Mouse (Mus musculus): ENCODE data around the gene Eml2. TPM values are rescaled to one million over a fixed set of nuclear protein-coding genes. Genes with fewer than 3 reads are reported as not detected.

Gene Eml2
- total RNA-seq, 2 experiments from 2014 or later, result 13.9 to 15.0 TPM

DNA sequence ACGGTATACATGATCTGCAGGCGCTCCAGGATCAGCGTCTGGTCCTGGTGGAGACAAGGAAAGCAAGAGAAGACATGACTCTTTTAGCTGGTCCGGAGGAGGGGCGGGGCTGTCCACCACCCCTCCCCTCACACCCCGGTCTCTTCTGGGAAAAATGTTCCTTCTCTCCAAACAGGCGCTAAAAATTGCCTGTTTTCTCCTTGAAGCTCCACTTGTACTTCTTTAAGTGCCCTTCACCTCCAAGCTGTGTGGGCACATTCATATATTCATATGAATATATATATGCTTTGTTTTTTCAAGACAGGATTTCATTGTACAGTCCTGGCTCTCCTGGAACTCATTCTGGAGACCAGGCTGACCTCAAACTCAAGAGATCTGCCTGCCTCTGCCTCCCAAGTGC lies 13.3 kb upstream of the Eml2 start:
- DNase-seq (ENCODE audit: low spot score), result no peak

DNA sequence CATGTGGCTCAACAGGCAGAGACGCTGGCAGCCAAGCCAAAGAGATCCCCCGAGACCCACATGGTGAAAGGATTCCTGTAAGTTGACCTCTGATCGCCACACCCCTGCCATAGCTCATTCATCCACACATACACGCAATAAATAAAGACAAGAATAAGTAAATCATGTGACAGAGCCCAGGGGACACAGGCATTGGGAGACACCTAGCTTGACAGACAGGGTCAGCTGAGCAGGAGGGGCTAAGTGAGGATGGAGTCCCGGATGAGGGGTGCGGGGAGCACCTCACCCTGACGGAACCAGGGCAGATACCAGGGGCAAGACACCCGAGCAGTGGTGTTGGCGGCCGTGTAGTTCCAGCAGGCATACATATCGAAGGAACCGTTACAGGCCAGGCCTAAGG lies 12.5 kb upstream of the Eml2 start:
- no peak for DNase-seq (ENCODE audit: low spot score)

DNA sequence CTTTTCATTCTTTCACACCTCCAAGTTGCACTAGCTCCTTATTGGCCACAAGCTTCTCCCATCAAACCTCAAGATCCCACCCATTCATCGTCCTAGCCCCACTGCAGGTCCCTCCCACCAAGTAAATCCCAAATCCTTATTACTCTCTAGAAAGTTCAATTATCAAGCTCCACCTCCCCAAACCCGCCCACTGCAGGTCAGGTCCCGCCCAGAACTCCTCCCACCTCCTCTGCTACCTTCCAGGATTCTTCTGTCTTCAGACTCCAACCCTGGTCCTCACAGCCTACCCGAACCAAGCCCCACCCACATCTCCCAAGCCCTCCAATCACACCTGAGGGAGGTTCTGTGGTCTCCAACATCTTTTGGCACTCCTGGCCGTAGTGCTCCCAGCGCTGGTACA lies 12.0 kb upstream of the Eml2 start:
- no peak for DNase-seq (ENCODE audit: low spot score)

DNA sequence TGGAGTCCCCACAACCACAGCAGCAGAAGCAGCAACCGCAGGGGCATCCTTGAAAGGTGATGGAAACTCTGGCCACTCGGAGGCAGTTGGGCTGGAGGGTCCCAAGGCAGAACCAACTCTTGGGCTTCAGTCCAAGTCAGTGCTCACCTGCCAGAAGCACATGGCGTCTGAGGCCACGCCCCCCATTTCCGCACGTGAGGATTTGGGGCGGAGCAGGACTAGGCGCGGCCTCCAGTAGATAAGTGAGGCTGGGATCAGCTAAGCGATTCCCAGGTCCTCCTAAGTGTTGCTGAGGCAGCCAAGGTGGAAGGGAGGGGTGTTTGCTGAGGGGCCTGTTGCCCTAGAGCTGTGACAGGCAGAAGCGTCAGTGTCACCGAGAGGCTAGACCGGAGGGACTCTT lies 11.2 kb upstream of the Eml2 start:
- no peak for DNase-seq (ENCODE audit: low spot score)

DNA sequence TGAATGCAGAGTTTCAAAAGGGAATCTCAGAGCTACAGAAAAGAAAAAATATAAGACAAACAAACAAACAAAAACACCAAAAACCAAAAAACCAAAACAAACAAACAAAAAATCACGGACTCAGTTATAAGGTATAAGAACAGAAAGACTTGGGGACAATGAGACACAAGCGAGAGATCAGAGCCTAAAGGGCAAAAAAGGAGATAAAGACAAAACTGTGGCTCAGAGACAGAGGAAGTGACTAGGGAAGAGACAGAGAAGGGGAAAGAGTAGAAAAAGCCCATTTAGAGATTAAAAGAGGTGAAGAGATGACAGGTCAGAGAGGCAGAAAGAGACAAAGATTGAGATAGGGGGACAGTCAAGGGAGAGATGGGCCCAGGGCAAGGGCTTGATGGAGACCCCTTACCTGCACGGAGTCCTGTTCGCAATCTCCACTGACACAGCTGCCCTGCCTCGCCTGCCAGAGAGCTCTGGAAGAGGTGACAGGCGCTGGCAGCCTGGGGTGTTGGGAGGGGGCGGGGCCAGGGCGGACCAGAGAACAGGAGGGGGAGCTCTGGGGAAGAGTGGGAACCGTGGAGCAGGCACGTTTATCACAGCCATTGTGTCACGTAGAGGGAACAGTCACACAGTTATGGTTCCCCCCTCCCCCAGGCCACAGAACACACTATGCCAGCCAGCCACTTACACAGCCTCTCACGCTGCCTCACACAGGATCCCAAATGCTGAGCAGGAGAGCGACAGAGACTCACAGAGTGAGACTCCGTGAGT lies 10.4 kb upstream of the Eml2 start, which contains the start of gene Gipr:
TSS of gene Gipr (minus strand) at position 472 of the 768 bp plus-strand sequence.
- DNase-seq (ENCODE audit: low spot score), result no peak

DNA sequence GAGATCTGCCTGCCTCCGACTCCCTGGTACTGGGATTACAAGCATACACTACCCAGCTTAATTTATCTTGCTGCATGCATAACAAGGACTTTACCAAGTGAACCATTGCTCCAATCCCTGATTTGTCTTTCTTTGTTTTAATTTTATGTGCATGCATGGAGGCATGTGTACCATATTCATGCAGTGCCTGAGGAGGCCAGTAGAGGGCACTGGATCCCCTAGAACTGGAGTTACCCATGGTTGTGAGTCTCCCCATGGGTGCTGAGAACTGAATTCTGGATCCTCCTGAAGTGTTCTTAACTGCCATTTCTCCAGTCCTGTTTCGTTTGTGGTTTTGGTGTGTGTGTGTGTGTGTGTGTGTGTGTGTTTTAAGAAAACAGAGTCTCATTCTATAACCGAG lies 9.2 kb upstream of the Eml2 start:
- DNase-seq (ENCODE audit: low spot score), result no peak

DNA sequence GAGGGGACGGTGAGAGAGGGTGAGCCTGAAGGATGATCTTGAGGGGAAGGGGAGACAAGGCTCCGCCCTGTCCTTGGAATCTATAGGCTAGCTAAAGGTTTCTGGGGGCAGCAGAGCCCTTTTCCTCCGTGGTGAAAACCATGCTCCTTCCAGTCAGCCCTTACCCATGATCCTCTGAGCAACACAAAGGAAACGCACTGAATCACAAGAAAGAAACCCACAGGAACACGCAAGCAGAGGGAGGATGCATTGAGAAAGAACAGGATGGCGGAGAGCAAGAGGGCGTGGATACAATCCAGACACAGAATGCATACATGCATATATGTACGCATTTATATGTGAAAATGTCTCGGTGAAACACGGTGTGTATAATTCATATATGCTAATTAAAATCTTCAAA lies 6.7 kb upstream of the Eml2 start:
- no peak for DNase-seq (ENCODE audit: low spot score)

DNA sequence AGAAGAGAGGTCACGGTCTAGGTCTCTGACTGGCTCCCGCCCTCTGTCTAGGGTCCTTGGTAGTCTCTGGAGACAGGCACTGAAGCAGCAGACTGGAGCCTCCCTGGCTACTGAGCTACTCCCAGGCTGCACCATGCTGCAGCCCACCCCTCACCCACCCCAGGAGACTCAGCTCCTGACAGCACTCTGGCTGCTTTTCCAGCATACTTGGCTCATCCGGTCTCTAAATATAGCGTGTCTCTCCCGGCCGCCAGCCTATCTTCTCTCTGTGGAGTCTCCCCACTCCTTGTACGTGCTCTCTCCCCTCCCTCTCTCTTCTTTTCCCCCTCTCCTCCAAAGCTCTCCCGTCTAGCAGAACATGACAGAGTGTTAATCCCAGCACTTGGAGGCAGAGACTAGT lies 6.1 kb upstream of the Eml2 start:
- no peak for DNase-seq (ENCODE audit: low spot score)

DNA sequence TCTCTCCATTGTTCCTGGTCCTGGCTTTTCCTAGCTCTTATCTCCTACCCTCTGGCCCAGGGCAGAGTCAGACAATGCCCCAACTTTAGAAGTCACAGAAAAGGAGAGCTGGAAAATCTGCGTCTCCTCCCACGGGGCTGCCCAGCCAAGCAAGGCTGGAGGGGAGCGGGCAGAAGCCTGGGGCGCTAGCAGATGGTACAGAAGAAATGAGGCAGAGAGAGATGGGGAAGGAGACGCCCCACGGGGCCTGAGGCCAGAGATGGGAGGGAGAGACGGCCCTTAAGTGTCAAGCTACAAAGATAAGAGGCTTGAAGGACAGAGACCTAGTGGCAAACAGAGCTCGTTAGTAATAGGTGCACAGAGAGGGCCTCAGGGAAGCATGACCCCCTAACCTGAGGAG lies 4.4 kb upstream of the Eml2 start:
- no peak for DNase-seq (ENCODE audit: low spot score)

DNA sequence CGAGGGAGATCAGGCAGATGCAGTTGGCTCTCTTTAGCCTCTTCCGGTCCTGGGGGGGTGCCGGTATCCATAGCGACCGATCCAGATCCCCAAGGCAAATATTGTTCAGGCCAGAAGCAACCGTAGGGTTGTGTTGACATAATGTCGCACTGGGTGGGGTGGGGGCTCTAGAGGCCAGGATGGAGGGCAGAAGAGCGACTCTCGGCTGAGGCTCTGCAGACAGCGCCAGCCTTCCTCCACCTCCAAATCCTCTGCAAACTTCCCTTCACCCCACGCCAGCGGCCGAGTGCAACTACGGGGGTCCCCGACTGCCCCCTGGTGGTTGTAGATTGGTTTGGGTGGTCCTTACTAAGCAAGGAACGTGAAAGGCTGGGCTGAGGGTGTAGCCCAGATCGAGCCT lies 3.3 kb upstream of the Eml2 start:
- peak; percentile 78 for DNase-seq (ENCODE audit: low spot score)

DNA sequence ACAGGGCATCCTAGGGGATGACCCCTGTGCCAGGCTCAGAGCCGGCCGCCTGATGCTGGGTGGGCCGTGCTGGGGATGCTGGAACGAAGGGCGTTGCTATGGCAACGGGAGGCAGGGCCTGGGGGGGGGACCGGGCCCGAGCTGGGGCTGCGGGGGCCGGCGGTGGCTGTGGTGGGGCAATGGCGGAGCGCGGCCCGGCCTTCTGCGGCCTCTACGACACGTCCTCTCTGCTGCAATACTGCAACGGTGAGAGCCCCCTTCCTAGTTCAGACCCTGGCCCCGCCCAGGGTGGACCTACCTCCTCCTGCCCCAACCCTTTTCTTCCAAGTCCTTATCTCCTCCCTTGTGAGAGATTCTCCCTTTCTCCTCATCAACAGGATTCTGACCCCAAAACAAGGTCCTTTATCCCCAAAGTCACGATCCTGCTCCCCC lies 311 bp downstream of the Eml2 start:
- DNase-seq (ENCODE audit: low spot score), result no peak

DNA sequence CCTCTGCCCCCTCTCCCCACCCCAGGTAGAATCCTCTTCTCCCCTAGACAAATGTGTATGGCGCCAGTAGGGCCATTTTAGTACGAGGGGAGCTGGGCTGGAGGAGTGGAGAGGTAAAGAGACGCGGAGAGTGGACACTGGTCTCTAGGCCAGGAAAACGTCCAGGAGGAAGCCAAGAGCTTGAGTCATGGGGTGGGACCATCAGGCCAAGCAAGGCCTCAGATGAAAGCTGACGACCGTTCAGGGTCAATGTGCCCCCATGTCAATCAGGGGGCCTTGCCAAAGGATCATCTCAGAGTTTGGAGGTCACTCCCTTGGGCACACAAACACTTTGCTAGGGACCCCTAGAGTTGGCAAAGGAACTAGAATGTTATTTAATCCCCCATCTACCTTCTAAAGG lies 995 bp downstream of the Eml2 start:
- DNase-seq (ENCODE audit: low spot score), result no peak

DNA sequence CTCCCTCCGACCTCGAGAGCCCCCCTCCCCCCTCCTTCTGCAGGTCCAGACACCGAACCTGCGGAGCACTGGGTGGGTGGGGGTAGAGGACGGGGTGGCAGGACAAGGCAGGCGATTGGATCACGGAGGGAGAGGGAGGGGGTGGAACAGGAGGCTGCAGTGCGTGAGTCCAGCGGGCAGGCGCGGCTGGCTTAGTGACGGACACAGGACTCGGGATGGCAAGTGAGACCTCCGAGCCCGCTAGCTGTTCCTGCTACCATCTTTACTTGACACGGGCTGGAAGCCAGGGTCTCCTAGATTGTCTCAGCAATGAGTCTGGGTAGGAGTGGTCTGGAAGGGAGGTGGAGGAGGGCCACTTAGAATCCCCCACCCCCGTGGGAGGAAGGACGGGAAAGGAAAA lies 1.8 kb downstream of the Eml2 start:
- no peak for DNase-seq (ENCODE audit: low spot score)

DNA sequence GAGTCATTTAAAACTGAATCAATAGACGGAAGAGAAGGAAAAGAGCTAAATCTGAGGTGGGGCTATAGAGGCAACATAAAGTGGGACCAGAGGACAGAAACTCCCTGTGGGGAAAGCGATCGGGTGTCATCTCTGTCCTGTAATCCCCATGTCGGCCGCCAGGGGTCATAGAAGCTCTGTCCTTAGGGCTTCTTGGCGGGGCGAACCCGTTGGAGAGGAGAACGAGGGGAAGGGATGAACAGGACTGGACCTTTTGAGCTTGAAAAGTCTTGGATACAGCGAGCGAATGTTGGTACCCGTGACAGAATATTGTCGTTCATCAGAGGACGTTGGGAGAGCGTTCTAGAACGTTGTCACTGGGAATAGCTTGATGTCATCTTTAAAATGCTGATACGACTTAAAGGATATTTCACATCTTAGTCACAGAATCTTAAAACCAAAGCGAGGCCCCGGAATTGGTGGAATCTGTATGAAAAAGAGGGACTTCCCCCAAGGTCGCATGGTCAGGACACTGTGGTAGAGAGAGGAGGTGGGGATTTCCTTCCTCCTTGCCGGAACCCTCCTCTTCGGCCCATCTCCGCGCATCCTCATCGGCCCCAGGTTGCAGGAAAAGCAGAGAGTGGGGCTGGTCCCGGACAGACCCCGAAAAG lies 2.3 kb downstream of the Eml2 start:
- DNase-seq (ENCODE audit: low spot score), result peak; percentile 66

DNA sequence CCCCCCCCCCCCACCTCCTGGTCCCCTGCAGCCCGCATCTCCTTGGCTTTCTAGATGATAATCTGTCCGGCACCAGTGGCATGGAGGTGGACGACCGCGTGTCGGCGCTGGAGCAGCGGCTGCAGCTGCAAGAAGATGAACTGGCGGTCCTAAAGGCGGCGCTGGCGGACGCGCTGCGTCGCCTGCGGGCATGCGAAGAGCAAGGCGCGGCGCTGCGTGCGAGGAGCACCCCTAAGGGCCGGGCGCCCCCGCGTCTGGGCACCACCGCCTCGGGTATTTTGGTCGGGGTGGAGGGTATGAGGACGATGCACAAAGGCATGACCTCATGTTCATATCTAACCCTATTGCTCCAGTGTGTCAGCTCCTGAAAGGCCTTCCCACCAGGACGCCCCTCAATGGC lies 3.0 kb downstream of the Eml2 start:
- DNase-seq (ENCODE audit: low spot score), result peak; percentile 53

DNA sequence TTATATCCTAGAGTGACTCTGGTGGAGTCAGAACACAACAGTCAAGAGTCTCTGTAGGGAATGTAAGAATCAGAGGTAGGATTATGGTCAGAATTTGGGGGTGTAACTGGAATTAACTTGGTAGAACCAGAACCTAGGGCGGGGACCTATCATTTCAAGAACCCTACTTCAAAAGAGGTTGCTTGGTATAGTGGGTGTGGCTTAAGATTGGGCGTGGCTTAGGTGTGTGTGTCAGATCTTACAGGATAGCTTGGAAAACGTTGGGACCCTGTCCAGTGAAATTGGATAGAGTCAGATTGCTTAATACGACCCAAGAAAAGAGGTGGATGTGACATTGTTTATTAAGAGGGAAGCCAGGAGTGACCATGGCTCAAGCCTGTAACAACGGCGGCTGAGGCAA lies 3.7 kb downstream of the Eml2 start:
- DNase-seq (ENCODE audit: low spot score), result no peak

DNA sequence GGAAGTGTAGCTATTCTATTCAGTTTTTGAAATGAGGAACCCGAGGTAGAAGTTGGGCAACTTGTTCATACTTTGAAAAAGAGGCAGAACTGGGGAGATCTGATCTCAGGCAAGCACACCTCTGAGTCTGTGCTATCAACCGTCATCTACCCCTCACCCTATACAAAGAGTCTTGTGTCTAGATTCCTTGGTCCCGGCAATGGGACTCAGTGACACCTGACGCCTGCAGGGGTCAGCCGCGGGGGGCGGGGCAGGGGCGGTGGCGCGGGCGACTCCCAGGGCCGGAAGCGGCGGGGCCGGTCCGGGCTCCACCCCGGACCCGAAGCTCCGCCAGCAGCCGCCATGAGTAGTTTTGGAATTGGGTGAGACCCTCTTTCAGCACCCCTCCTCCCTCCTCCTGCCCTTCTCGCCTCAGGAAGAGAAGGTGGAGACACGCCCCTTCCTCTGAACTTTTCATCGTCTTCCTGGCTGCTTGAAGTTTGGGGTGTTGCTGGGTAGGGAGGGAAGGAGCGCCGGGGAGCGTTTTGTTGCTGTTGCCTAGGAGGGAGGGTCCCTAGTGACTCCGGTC lies 4.7 kb downstream of the Eml2 start:
- no peak for DNase-seq (ENCODE audit: low spot score)

DNA sequence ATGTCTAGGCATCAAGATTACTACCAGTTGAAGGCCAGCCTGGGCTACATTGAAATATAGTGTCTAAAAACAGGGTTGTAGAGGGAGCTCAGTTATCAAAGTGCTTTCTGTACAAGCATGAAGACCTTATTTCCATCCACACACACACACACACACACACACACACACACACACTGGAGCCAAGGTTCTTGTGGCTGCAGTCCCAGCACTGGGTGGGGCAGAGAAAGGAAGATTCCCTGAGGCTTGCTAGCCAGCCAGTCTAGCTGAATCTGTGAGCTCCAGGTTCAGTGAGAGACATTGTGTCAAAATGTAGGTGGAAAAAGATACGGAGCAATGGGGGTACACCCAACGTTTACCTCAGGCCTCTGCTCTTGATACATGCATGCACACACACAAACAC lies 8.0 kb downstream of the Eml2 start:
- DNase-seq (ENCODE audit: low spot score), result no peak

DNA sequence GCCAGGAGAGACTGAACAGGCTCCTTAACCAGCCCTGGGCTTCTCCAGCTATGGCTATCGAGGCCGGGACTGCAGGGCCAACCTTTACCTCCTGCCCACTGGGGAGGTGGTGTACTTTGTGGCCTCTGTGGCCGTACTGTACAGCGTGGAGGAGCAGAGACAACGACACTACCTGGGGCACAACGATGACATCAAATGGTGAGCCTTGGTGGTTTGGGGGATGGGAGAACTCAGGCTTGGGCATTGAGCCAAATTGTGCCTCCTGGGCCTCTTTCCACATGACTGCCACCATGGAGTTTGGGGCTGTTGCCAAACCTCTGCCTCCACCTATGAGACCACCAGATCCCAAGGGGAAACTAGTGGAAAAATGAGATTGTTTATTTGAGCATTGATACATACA lies 8.5 kb downstream of the Eml2 start:
- no peak for DNase-seq (ENCODE audit: low spot score)

DNA sequence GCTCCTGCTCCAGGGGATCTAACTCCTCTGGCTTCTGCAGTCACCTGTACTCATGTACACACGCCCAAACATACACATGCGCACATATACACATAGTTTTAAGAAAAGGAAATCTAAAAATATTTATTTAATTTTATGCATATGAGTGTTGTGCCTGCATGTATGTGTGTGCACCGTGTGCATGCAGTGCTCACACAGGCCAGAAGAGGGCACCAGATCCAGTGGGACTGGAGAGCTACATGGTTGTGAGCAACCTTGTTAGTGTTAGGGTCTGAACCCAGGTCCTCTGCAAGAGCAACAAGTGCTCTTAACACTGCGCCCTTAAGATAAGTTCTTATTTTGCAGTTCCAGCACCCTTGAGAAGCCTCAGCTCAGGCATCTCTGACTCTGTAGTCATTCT lies 18.5 kb downstream of the Eml2 start:
- DNase-seq (ENCODE audit: low spot score), result no peak

DNA sequence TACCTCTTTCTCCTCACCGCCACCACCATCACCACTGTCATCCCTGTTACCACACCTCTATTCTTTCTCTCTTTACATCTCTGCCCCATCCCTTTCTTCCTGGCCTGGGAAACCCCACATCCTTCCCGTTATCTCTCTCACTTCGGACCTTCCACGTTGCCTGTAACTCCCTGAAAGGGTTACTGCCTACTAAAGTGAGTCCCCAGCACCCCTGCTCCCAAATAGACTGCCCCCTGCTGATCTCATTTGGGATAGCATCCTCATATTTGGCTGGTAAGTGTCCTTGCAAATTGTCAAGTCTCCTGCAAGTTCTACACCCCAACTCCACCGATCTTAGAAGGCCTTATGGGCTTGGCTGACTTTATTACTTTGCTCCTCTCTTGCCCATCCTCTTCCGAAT lies 20.5 kb downstream of the Eml2 start:
- peak; percentile 27 for DNase-seq (ENCODE audit: low spot score)

DNA sequence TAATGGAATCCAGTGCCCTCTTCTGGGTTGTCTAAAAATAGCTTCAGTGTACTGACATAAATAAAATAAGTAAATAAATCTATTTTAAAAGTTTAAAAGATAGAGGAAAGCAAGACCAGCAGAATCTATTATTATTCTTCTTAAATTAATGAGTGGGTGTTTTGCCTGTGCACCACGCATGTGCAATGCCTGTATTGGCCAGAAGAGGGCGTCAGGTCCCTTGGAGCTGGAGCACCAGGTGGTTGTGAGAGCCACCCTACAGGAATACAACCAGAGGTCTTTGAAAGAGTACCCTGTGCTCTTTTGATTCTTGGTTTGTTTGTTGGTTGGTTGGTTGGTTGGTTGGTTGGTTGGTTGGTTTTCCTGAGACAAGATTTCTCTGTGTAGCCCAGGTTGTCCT lies 21.8 kb downstream of the Eml2 start:
- DNase-seq (ENCODE audit: low spot score), result no peak

DNA sequence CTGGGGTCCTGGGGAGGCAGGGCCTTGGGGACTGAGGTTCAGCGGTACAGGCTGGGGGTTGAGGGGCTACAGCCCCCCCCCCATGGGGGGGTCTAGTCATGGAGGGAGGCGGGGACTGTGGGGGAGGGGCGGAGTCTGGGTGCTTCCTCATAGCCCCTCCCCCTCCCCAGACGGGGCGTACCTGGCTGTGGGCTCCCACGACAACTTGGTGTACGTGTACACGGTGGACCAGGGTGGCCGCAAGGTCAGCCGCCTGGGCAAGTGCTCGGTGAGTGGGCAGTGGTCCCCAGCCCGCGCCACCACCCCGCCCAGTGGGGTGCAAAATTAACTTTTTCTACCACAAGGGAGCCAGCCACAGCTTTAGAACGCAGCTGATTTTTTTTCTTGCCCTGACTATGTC lies 25.4 kb downstream of the Eml2 start:
- DNase-seq (ENCODE audit: low spot score), result no peak

Measured in gastrocnemius, adult 18-20 months (tissue).